Mouse (Mus musculus): ENCODE results near the gene Smap2.

DNA sequence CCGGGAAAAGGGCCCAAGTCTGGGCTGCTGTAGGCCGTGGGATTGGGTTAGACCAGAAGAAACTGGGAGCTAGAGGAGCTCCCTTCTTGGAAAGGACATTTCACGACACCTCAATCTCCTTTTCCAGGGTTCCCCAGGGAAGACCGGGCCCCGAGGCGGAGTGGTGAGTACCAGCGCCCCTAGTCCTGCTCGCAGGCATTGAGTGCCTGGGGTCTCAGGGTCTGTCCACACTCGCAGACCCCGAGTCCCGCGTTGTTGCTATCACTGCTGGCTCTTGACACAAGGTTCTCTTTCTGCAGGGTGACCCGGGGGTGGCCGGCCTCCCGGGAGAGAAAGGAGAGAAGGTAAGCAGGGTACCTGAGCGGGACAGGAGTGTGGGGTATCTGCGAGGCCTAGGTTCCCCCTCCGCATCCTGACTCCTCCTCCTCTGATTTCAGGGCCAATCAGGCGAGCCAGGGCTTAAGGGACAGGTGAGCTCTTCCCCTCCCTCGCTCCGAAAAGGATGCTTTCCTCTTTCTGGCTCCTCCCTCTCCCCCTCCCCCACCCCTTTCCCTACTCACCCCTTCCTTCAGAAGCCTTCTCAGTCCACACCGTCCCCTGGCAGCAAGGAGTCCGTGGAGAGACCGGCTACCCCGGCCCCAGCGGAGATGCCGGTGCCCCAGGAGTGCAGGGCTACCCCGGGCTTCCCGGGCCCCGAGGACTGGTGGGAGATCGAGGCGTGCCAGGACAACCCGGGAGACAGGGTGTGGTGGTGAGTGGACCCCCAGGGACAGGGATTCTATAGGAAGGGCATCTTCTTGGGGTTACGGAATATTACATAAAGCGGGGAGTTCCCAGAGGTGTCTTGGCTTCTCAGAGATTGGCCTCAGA is 35.6 kb upstream of the Smap2 start:
- TF ChIP-seq POLR2A (IDR thresholded peaks at IDR 0.05; ENCODE audit: low read depth, low read length) (no peak), CTCF (IDR thresholded peaks at IDR 0.05; ENCODE audit: borderline replicate concordance, insufficient read depth, low read length) (no peak)

All from embryonic fibroblast, embryonic 13.5 days (primary cell).